Mouse (Mus musculus): Measurements from ENCODE around the gene Aldh1l1. TPM values are rescaled to one million over a fixed set of nuclear protein-coding genes. Genes with fewer than 3 reads are reported as not detected.

Gene Aldh1l1
- total and polyA plus RNA-seq, 2 experiments from 2014 or later = 83.8 to 125 TPM

DNA sequence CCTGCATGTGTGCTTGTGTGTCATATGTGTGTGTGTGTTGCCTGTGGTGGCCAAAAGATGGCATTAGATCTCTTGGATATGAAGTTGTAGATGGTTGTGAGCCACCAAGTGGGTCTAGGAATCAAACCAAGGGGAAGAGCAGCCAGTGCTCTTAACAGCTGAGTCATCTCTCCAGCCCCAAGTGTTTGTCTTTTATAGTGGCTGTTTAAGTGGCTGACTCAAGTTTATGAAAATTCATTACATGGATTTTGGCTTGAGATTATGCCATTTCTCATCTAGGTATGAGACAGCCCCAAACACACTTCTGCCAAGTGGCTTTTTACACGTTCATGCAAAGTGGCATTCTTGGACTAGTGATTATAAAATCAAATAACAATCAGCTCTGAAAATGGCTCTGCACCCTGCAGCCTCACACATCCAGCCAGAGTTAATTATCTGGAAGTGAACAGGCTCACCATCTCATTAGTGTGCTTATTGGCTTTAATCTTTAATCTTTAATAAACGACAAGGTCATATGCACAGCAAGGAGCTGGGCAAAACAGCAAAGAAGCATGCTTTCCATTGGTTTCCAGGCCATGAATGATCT is 43.3 kb downstream of the Aldh1l1 start:
- ATAC-seq (ENCODE audit: low FRiP score) (no peak), DNase-seq (ENCODE audit: low spot score) (peak; percentile 36)
- TF ChIP-seq CTCF (IDR thresholded peaks at IDR 0.05) = no peak
- no peaks in the 10 kb centered on the region for H3K27me3 ChIP-seq (ENCODE audit: insufficient read depth, low read length)
- H3K9me3 ChIP-seq (ENCODE audit: low read length) = no peaks in the 10 kb centered on the region
- H3K27ac ChIP-seq (ENCODE audit: low read depth, low read length) = no peak overlapping the region
- H3K9ac ChIP-seq (replicated peaks; ENCODE audit: low read length, poor library complexity, severe bottlenecking) = no peak overlapping the region
- no peak overlapping the region for H3K4me2 ChIP-seq (ENCODE audit: low read depth, low read length, poor library complexity, severe bottlenecking)
- no peaks in the 10 kb centered on the region for H3K4me1 ChIP-seq (ENCODE audit: insufficient read depth, low read length)
- H3K36me3 ChIP-seq (ENCODE audit: insufficient read depth, low read length) = no peaks in the 10 kb centered on the region
- no peak overlapping the region for H3K4me3 ChIP-seq (ENCODE audit: low read depth, low read length)
- 35% methylated on average over 2 of the region's 2 CpGs for WGBS

DNA sequence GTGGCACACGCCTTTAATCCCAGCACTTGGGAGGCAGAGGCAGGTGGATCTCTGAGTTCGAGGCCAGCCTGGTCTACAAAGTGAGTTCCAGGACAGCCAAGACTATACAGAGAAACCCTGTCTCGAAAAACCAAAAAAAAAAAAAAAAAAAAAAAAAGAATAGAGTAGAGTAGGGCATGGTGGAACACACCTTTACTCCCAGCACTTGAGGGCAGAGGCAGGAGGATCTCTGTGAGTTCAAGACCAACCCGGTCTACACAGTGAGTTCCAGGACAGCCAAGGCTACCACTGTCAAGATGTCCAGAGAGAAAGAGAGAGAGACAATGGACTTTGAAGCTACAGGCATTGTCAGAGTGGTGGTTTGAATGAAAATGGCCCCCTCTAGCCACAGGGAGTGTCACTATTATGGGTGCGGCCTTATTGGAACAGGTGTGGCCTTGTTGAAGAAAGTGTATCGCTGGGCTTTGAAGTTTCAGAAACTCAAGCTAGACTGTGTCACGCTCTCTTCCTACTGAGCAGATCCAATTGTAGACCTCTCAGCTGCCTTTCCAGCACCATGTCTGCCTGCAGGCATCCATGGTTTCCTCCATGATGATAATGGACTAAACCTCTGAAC is 46.5 kb downstream of the Aldh1l1 start:
- no peak for DNase-seq (ENCODE audit: low spot score)
- TF ChIP-seq CTCF (IDR thresholded peaks at IDR 0.05) = no peak
- Histone ChIP-seq H3K9ac (replicated peaks; ENCODE audit: low read length, poor library complexity, severe bottlenecking) (no peak overlapping the region), H3K4me2 (ENCODE audit: low read depth, low read length, poor library complexity, severe bottlenecking) (no peak overlapping the region), H3K4me1 (ENCODE audit: insufficient read depth, low read length) (0 out of 2 replicates have a peak, but pooled peaks cover 2% of the 10 kb centered on the region), H3K36me3 (ENCODE audit: insufficient read depth, low read length) (no peaks in the 10 kb centered on the region), H3K27ac (ENCODE audit: low read depth, low read length) (no peak overlapping the region), H3K4me3 (ENCODE audit: low read depth, low read length) (no peak overlapping the region), H3K27me3 (ENCODE audit: insufficient read depth, low read length) (no peaks in the 10 kb centered on the region), H3K9me3 (ENCODE audit: low read length) (no peaks in the 10 kb centered on the region)
- ATAC-seq (ENCODE audit: low FRiP score) = no peak
- 95% methylated on average over 6 of the region's 7 CpGs for WGBS

DNA sequence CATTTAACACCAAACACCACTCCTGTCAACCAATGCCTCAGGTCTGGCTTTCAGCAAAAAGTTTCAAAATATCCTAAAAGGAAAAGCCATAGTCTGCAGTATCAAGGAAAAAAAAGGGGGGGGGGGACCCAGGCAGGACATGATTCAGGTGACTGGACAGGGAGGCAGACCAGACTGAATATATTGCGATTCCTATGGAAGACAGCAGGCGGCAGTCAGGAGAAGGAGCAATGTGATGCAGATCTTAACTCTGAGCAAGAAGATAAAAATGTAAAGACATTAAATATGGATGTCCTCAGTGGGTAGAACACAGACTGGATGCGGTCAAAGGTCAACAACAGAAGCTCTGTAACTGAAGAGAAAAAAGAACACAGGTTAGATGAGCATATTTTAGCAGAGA is 47.3 kb downstream of the Aldh1l1 start:
- Histone ChIP-seq H3K4me3 (ENCODE audit: low read depth, low read length) (no peak overlapping the region), H3K4me1 (ENCODE audit: insufficient read depth, low read length) (0 out of 2 replicates have a peak, but pooled peaks cover 2% of the 10 kb centered on the region), H3K9me3 (ENCODE audit: low read length) (no peaks in the 10 kb centered on the region), H3K27me3 (ENCODE audit: insufficient read depth, low read length) (no peaks in the 10 kb centered on the region), H3K27ac (ENCODE audit: low read depth, low read length) (no peak overlapping the region), H3K4me2 (ENCODE audit: low read depth, low read length, poor library complexity, severe bottlenecking) (no peak overlapping the region), H3K36me3 (ENCODE audit: insufficient read depth, low read length) (no peaks in the 10 kb centered on the region), H3K9ac (replicated peaks; ENCODE audit: low read length, poor library complexity, severe bottlenecking) (no peak overlapping the region)
- ATAC-seq (ENCODE audit: low FRiP score) (no peak), DNase-seq (ENCODE audit: low spot score) (no peak)
- WGBS = 80% methylated on average over 3 of the region's 3 CpGs
- peak; percentile 38 for TF ChIP-seq CTCF (IDR thresholded peaks at IDR 0.05)

DNA sequence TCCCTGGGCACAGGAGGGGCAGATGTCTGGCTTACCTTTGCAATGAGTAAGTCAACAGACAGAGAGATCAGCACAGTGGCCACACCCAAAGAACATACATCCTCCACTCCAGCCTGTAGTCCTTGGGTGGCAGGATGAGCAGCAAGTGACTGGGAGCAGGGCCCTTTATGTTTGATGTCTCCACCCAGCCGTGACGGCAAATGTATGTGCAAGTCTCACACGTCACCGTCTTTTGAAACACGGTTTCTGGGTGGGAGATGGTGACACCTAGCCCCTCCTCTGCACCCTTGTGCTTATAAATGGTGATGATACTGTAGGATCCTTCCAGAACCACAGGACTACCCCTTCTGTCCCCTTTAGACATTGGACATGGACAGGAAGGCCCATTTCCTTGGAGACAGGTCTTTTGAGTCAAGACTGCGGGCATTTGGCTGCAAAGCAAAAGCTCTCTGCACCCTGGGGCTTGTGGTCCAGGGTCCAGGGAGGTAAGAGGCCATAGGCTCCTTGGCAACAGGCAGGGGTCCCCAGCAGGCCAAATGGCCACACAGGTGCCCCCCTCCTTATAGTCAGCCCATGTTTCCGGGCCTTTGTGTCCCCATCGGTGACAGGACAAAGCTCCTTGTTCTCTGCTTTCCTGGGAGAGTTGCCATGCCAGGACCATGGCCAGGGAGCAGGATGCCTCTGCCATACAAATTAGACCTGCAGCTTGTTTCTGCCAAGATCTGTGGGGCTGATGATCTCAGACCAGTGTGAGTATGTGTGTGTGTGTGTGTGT is 48.7 kb downstream of the Aldh1l1 start:
- ATAC-seq (ENCODE audit: low FRiP score) (peak; percentile 87), DNase-seq (ENCODE audit: low spot score) (peak; percentile 91)
- no peaks in the 10 kb centered on the region for H3K9me3 ChIP-seq (ENCODE audit: low read length)
- H3K27me3 ChIP-seq (ENCODE audit: insufficient read depth, low read length) = no peaks in the 10 kb centered on the region
- H3K36me3 ChIP-seq (ENCODE audit: insufficient read depth, low read length) = no peaks in the 10 kb centered on the region
- no peak for TF ChIP-seq CTCF (IDR thresholded peaks at IDR 0.05)
- 0 out of 2 replicates have a peak, but pooled peaks cover 2% of the 10 kb centered on the region for H3K4me1 ChIP-seq (ENCODE audit: insufficient read depth, low read length)
- H3K9ac ChIP-seq (replicated peaks; ENCODE audit: low read length, poor library complexity, severe bottlenecking) = no peak overlapping the region
- H3K4me3 ChIP-seq (ENCODE audit: low read depth, low read length) = no peak overlapping the region
- 0 out of 2 replicates have a peak overlapping the region, but pooled peaks have one; percentile 26 for H3K27ac ChIP-seq (ENCODE audit: low read depth, low read length)
- no peak overlapping the region for H3K4me2 ChIP-seq (ENCODE audit: low read depth, low read length, poor library complexity, severe bottlenecking)
- 49% methylated on average over 8 of the region's 8 CpGs for WGBS

DNA sequence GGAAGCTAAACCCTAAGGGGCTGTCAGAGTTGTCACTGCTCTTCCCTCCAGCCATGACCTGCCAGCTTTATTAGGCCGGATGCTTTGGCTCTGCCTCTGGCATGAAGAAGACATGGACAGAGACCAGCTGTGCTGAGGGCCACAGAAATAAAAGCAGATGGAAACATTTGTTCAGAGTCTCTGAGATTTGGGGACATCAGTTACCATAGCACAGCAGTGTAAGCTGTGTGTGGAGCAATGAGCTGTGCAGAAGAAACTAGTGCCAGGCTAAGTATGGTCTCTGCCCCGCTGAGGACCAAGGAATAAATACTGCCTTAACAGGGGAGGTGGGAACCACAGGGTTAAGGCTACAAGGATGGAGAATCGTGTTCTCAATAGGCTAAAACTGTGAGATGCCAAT is 50.6 kb downstream of the Aldh1l1 start:
- Histone ChIP-seq H3K4me2 (ENCODE audit: low read depth, low read length, poor library complexity, severe bottlenecking) (no peak overlapping the region), H3K36me3 (ENCODE audit: insufficient read depth, low read length) (no peaks in the 10 kb centered on the region), H3K27ac (ENCODE audit: low read depth, low read length) (no peak overlapping the region), H3K9ac (replicated peaks; ENCODE audit: low read length, poor library complexity, severe bottlenecking) (no peak overlapping the region), H3K9me3 (ENCODE audit: low read length) (no peaks in the 10 kb centered on the region), H3K4me3 (ENCODE audit: low read depth, low read length) (no peak overlapping the region), H3K27me3 (ENCODE audit: insufficient read depth, low read length) (no peaks in the 10 kb centered on the region), H3K4me1 (ENCODE audit: insufficient read depth, low read length) (0 out of 2 replicates have a peak, but pooled peaks cover 2% of the 10 kb centered on the region)
- ATAC-seq (ENCODE audit: low FRiP score) (no peak), DNase-seq (ENCODE audit: low spot score) (no peak)
- no peak for TF ChIP-seq CTCF (IDR thresholded peaks at IDR 0.05)
- WGBS = 57% methylated on average over 3 of the region's 3 CpGs

DNA sequence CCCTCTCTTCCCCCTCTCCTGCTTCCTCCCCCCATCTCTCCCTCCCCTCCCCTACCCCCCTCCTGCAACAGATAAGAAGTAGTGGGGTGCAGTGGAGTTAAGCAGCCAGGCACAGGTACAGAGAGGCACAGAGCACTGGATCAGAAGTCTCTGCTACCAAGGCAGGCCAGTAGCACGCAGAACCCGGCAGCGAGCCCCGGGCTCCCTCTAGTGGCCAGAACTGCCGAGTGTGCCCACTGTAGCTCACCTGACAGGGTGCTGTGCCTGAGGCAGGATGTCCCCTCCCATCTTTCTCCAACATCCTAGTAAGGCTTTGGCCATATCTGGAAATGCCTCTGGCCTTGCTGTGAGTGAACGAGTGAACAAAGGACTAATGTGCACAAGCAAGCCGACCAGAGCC is 51.7 kb downstream of the Aldh1l1 start:
- no peak overlapping the region for H3K4me2 ChIP-seq (ENCODE audit: low read depth, low read length, poor library complexity, severe bottlenecking)
- peak; percentile 90 for TF ChIP-seq CTCF (IDR thresholded peaks at IDR 0.05)
- no peaks in the 10 kb centered on the region for H3K36me3 ChIP-seq (ENCODE audit: insufficient read depth, low read length)
- no peaks in the 10 kb centered on the region for H3K9me3 ChIP-seq (ENCODE audit: low read length)
- ATAC-seq (ENCODE audit: low FRiP score) (0 out of 2 replicates have a peak, but pooled peaks have one; percentile 42), DNase-seq (ENCODE audit: low spot score) (peak; percentile 84)
- 7% methylated on average over 7 of the region's 7 CpGs for WGBS
- no peak overlapping the region for H3K9ac ChIP-seq (replicated peaks; ENCODE audit: low read length, poor library complexity, severe bottlenecking)
- no peak overlapping the region for H3K4me3 ChIP-seq (ENCODE audit: low read depth, low read length)
- H3K27me3 ChIP-seq (ENCODE audit: insufficient read depth, low read length) = no peaks in the 10 kb centered on the region
- no peak overlapping the region for H3K27ac ChIP-seq (ENCODE audit: low read depth, low read length)
- 0 out of 2 replicates have a peak, but pooled peaks cover 2% of the 10 kb centered on the region for H3K4me1 ChIP-seq (ENCODE audit: insufficient read depth, low read length)

All from midbrain, postnatal 0 days (tissue).